12 mouse cellular contexts compared by ENCODE assay signal in the genomic region with DNA sequence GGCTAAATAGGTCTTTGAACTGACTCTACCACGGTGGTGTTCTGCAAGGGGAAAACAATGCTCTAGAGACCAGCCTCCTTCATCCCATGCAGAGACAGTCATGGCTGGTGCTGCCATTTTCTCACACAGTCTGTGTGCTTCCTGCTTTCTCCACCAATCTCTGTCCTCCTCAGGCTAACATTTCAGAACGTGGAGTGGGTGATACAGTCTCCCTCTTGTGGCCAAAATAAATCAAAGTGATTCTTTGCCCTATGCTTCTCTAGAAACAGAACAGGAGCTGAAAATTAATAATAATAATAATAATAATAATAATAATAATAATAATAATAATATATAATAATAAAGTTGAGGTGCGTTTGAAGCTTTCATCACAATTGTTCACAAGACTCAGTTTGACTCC.
DNase-seq lines count a peak whose midpoint lies in the region; ATAC-seq and TF ChIP-seq lines count a peak whose summit lies in the region.
"Had no signal": no experiment of that assay in that cellular context is flagged by ENCODE, and none has a peak within 500 bp of the region (broad histone marks: within the 10 kb centered on the region; RNA-seq: fewer than 3 reads in every experiment).

No protein-coding gene starts in this region.

- H3K4me1 ChIP-seq in forebrain, postnatal 0 days (ENCODE audit: insufficient read depth), result no peaks in the 10 kb centered on the region
- H3K4me1 ChIP-seq in forebrain, embryonic 10.5 days, result no peaks in the 10 kb centered on the region
- H3K4me1 ChIP-seq: embryonic facial prominence, embryonic 12.5 days had no signal

- H3K27me3 ChIP-seq in forebrain, postnatal 0 days (ENCODE audit: insufficient read depth, low read length), result no peaks in the 10 kb centered on the region
- H3K27me3 ChIP-seq in forebrain, embryonic 10.5 days (ENCODE audit: poor library complexity, severe bottlenecking), result no peaks in the 10 kb centered on the region
- H3K27me3 ChIP-seq: embryonic facial prominence, embryonic 12.5 days had no signal

- WGBS in forebrain, postnatal 0 days, result 80% methylated on average over 3 of the region's 3 CpGs
- 85% methylated on average over 3 of the region's 3 CpGs for WGBS in forebrain, embryonic 10.5 days

- ATAC-seq in forebrain, postnatal 0 days, result no peak

- no peak overlapping the region for H3K4me2 ChIP-seq in forebrain, postnatal 0 days (ENCODE audit: low read depth)
- H3K4me2 ChIP-seq: embryonic facial prominence, embryonic 12.5 days had no signal

- DNase-seq in forebrain, postnatal 0 days, result no peak
- DNase-seq in forebrain, embryonic 10.5 days (ENCODE audit: extremely low spot score, low spot score), result no peak
- no peak for DNase-seq in left cerebral cortex, adult 2 months (ENCODE audit: extremely low spot score in 1 of 2, low spot score in 2 of 2)
- DNase-seq in left cerebral cortex, postnatal 10 days (ENCODE audit: extremely low spot score in 1 of 2, low spot score in 2 of 2), result no peak
- peak; percentile 4 for DNase-seq in ES-CJ7 (ENCODE audit: low read depth, low spot score)
- DNase-seq in brain, adult 2 months (ENCODE audit: low read depth, low spot score), result peak; percentile 8
- no peak for DNase-seq in cerebellum, postnatal 25 days
- no peak for DNase-seq in adrenal gland, postnatal 4 days (ENCODE audit: low spot score in 2 of 2)
- DNase-seq: cerebellum, adult 18-20 months; kidney, adult 11 months; left cerebral cortex, postnatal 4 days had no signal

- H3K9me3 ChIP-seq in forebrain, postnatal 0 days (ENCODE audit: low read length), result no peaks in the 10 kb centered on the region
- no peaks in the 10 kb centered on the region for H3K9me3 ChIP-seq in forebrain, embryonic 10.5 days
- H3K9me3 ChIP-seq: embryonic facial prominence, embryonic 12.5 days had no signal

- no peaks in the 10 kb centered on the region for H3K36me3 ChIP-seq in forebrain, postnatal 0 days (ENCODE audit: insufficient read depth)
- H3K36me3 ChIP-seq in forebrain, embryonic 10.5 days (replicated peaks), result no peaks in the 10 kb centered on the region
- H3K36me3 ChIP-seq: embryonic facial prominence, embryonic 12.5 days had no signal

- intact Hi-C loops in left cerebral cortex, adult 2 months (cut with DNase I), result no loop called here
- intact Hi-C loops in left cerebral cortex, postnatal 10 days (cut with DNase I), result no loop called here

- H3K27ac ChIP-seq in forebrain, postnatal 0 days (ENCODE audit: low read depth, low read length), result no peak overlapping the region
- H3K27ac ChIP-seq in forebrain, embryonic 10.5 days, result no peak overlapping the region
- no peak overlapping the region for H3K27ac ChIP-seq in left cerebral cortex, adult 2 months
- H3K27ac ChIP-seq: embryonic facial prominence, embryonic 12.5 days had no signal

- H3K9ac ChIP-seq in forebrain, postnatal 0 days, result no peak overlapping the region
- H3K9ac ChIP-seq: embryonic facial prominence, embryonic 12.5 days had no signal

- no peak overlapping the region for H3K4me3 ChIP-seq in forebrain, postnatal 0 days (ENCODE audit: low read depth, low read length)
- H3K4me3 ChIP-seq in forebrain, embryonic 10.5 days, result no peak overlapping the region
- no peak overlapping the region for H3K4me3 ChIP-seq in left cerebral cortex, adult 2 months
- H3K4me3 ChIP-seq: embryonic facial prominence, embryonic 12.5 days had no signal

- TF ChIP-seq CTCF in forebrain, postnatal 0 days (IDR thresholded peaks at IDR 0.05; ENCODE audit: low read depth), result peak; percentile 15; the same call in 1 of the 2 replicates
- TF ChIP-seq CTCF in left cerebral cortex, adult 2 months (IDR thresholded peaks at IDR 0.05), result peak; percentile 6

Comparison
In these comparisons a context has a peak if more than half of its experiments do, and no peak if none do; other contexts are left out.
1. DNase-seq: peak in ES-CJ7 (single experiment) and brain, adult 2 months (single experiment); none in forebrain, postnatal 0 days (single experiment), forebrain, embryonic 10.5 days (single experiment), left cerebral cortex, adult 2 months (0 of 2), left cerebral cortex, postnatal 10 days (0 of 2), cerebellum, postnatal 25 days (0 of 2) and adrenal gland, postnatal 4 days (0 of 2).